Mouse (Mus musculus) left cerebral cortex, postnatal 25 days (tissue): Measurements from ENCODE around the gene Stat6. TPM values are rescaled to one million over a fixed set of nuclear protein-coding genes. Genes with fewer than 3 reads are reported as not detected.

ENCODE experiments used
- DNase-seq, 2 experiments: peaks; one replicate each; pipeline ENCODE4 v3.0.0; 2022; ENCODE audit warnings: low spot score in 2 of 2, mixed read lengths in 1 of 2
- intact Hi-C: fragments of 180-260 bp; cut with DNase I; formaldehyde crosslinking; loops from one replicate; pipeline ENCODE4 v1.15.1; 2025
- total RNA-seq, 2 experiments: library from RNA; stranded (reverse); gene quantifications; 2 replicates each; pipeline ENCODE4 v1.2.3; 2021

Gene Stat6
- total RNA-seq = 10 to 100 TPM in 1 of 2 experiments, 1 to 10 TPM in 1; 8.8 to 10.2 TPM

GRCm38 (mm10) chr10:127642772-127643552 lies at the start of gene Stat6:
Gene Stat6, plus strand, starts transcription at chr10:127642986.
- peak; percentile 28 to 49 for DNase-seq
- intact Hi-C loops = loop anchor here (2.0 to 5.0 kb wide), 2 partner anchors 26 to 89 kb away; partner anchors contain the start of gene Nab2

- intact Hi-C loops = loop anchor here (2.0 kb wide), 1 partner anchor 26 kb away; the partner anchor contains the start of gene Lrp1
- DNase-seq = no peak
These were observed 48.4 kb upstream of the Stat6 start for GRCm38 (mm10) chr10:127594405-127594804.

- intact Hi-C loops = loop anchor here (2.0 kb wide), 1 partner anchor 26 kb away; the partner anchor contains the start of gene Lrp1
- peak in 1 of 2 experiments; percentile 84 for DNase-seq
These were observed 47.7 kb upstream of the Stat6 start for GRCm38 (mm10) chr10:127594930-127595715.

- intact Hi-C loops = no loop called here
- DNase-seq = peak; percentile 59 to 60
These were observed 46.4 kb upstream of the Stat6 start for GRCm38 (mm10) chr10:127596321-127596941.

GRCm38 (mm10) chr10:127597311-127597901 lies 45.4 kb upstream of the Stat6 start:
- peak in 1 of 2 experiments; percentile 57 for DNase-seq
- intact Hi-C loops = no loop called here

GRCm38 (mm10) chr10:127598607-127599006 lies 44.2 kb upstream of the Stat6 start:
- intact Hi-C loops = no loop called here
- no peak for DNase-seq

GRCm38 (mm10) chr10:127599252-127599651 lies 43.5 kb upstream of the Stat6 start:
- intact Hi-C loops = no loop called here
- no peak for DNase-seq

GRCm38 (mm10) chr10:127599779-127600541 lies 42.8 kb upstream of the Stat6 start:
- intact Hi-C loops = no loop called here

GRCm38 (mm10) chr10:127602194-127602593 lies 40.6 kb upstream of the Stat6 start:
- intact Hi-C loops = no loop called here
- DNase-seq = no peak

More at GRCm38 (mm10) chr10:127599779-127600541, 42.8 kb upstream of the Stat6 start:
- peak in 1 of 2 experiments; percentile 61 for DNase-seq

GRCm38 (mm10) chr10:127603437-127604371 lies 39.1 kb upstream of the Stat6 start:
- intact Hi-C loops = no loop called here

GRCm38 (mm10) chr10:127604465-127605250 lies 38.1 kb upstream of the Stat6 start:
- DNase-seq = no peak
- intact Hi-C loops = no loop called here

More at GRCm38 (mm10) chr10:127603437-127604371, 39.1 kb upstream of the Stat6 start:
- no peak for DNase-seq

GRCm38 (mm10) chr10:127605251-127605547 lies 37.6 kb upstream of the Stat6 start:
- DNase-seq = no peak
- intact Hi-C loops = no loop called here

- intact Hi-C loops = no loop called here
These were observed 37.0 kb upstream of the Stat6 start for GRCm38 (mm10) chr10:127605756-127606155.

GRCm38 (mm10) chr10:127607059-127607458 lies 35.7 kb upstream of the Stat6 start:
- intact Hi-C loops = no loop called here
- no peak for DNase-seq

More at GRCm38 (mm10) chr10:127605756-127606155, 37.0 kb upstream of the Stat6 start:
- no peak for DNase-seq

- intact Hi-C loops = no loop called here
- peak in 1 of 2 experiments; percentile 46 for DNase-seq
These were observed 33.2 kb upstream of the Stat6 start for GRCm38 (mm10) chr10:127609415-127610065.

GRCm38 (mm10) chr10:127610066-127610415 lies 32.7 kb upstream of the Stat6 start:
- no peak for DNase-seq
- intact Hi-C loops = no loop called here
